Mouse (Mus musculus): ENCODE measurements around the gene Rbfox3.

Gene Rbfox3

GRCm38 (mm10) chr11:118600168-118600567 is 311.2 kb downstream of the Rbfox3 start:
- no peak for DNase-seq (ENCODE audit: low spot score)

GRCm38 (mm10) chr11:118598726-118599125 is 312.7 kb downstream of the Rbfox3 start:
- no peak for DNase-seq (ENCODE audit: low spot score)

- DNase-seq (ENCODE audit: low spot score): peak; percentile 82
These were observed 326.6 kb downstream of the Rbfox3 start for GRCm38 (mm10) chr11:118584826-118585225.

- no peak for DNase-seq (ENCODE audit: low spot score)
These were observed 327.4 kb downstream of the Rbfox3 start for GRCm38 (mm10) chr11:118583989-118584388.

- no peak for DNase-seq (ENCODE audit: low spot score)
These were observed 327.8 kb downstream of the Rbfox3 start for GRCm38 (mm10) chr11:118583573-118583972.

- DNase-seq (ENCODE audit: low spot score): no peak
These were observed 330.4 kb downstream of the Rbfox3 start for GRCm38 (mm10) chr11:118581019-118581418.

GRCm38 (mm10) chr11:118579622-118580021 is 331.8 kb downstream of the Rbfox3 start:
- no peak for DNase-seq (ENCODE audit: low spot score)

- no peak for DNase-seq (ENCODE audit: low spot score)
These were observed 334.1 kb downstream of the Rbfox3 start for GRCm38 (mm10) chr11:118577271-118577670.

GRCm38 (mm10) chr11:118576611-118577010 is 334.8 kb downstream of the Rbfox3 start:
- no peak for DNase-seq (ENCODE audit: low spot score)

- DNase-seq (ENCODE audit: low spot score): no peak
These were observed 337.0 kb downstream of the Rbfox3 start for GRCm38 (mm10) chr11:118574418-118574817.

GRCm38 (mm10) chr11:118573569-118573968 is 337.8 kb downstream of the Rbfox3 start:
- peak; percentile 38 for DNase-seq (ENCODE audit: low spot score)

- DNase-seq (ENCODE audit: low spot score): no peak
These were observed 338.4 kb downstream of the Rbfox3 start for GRCm38 (mm10) chr11:118573000-118573399.

GRCm38 (mm10) chr11:118570164-118570563 is 341.2 kb downstream of the Rbfox3 start:
- no peak for DNase-seq (ENCODE audit: low spot score)

GRCm38 (mm10) chr11:118569571-118570062 is 341.8 kb downstream of the Rbfox3 start:
- DNase-seq (ENCODE audit: low spot score): no peak

- no peak for DNase-seq (ENCODE audit: low spot score)
These were observed 347.5 kb downstream of the Rbfox3 start for GRCm38 (mm10) chr11:118563877-118564276.

- no peak for DNase-seq (ENCODE audit: low spot score)
These were observed 348.6 kb downstream of the Rbfox3 start for GRCm38 (mm10) chr11:118562847-118563246.

- no peak for DNase-seq (ENCODE audit: low spot score)
These were observed 353.2 kb downstream of the Rbfox3 start for GRCm38 (mm10) chr11:118558193-118558592.

GRCm38 (mm10) chr11:118555631-118556030 is 355.8 kb downstream of the Rbfox3 start:
- DNase-seq (ENCODE audit: low spot score): no peak

- DNase-seq (ENCODE audit: low spot score): no peak
These were observed 356.9 kb downstream of the Rbfox3 start for GRCm38 (mm10) chr11:118554542-118554941.

- no peak for DNase-seq (ENCODE audit: low spot score)
These were observed 357.5 kb downstream of the Rbfox3 start for GRCm38 (mm10) chr11:118553926-118554325.

GRCm38 (mm10) chr11:118553001-118553400 is 358.4 kb downstream of the Rbfox3 start:
- DNase-seq (ENCODE audit: low spot score): no peak

GRCm38 (mm10) chr11:118552478-118552877 is 358.9 kb downstream of the Rbfox3 start:
- DNase-seq (ENCODE audit: low spot score): no peak

- DNase-seq (ENCODE audit: low spot score): no peak
These were observed 359.7 kb downstream of the Rbfox3 start for GRCm38 (mm10) chr11:118551705-118552104.

- no peak for DNase-seq (ENCODE audit: low spot score)
These were observed 360.4 kb downstream of the Rbfox3 start for GRCm38 (mm10) chr11:118550773-118551520.
